Mouse (Mus musculus) heart, postnatal 0 days (tissue): ENCODE data around the gene Col25a1.

Experiments
- CTCF ChIP-seq: IDR thresholded peaks from 2 replicates; pipeline ENCODE4 v1.5.1; 2016; ENCODE audit warnings: antibody characterized with exemption, control low read depth, low read depth
- EP300 ChIP-seq: IDR thresholded peaks from 2 replicates; pipeline ENCODE4 v1.6.1; 2016; ENCODE audit warnings: antibody characterized with exemption, low read depth

GRCm38 (mm10) chr3:130366917-130367610 is 235.8 kb downstream of the Col25a1 start:
- TF ChIP-seq EP300 (no peak), CTCF (no peak)
